Mouse (Mus musculus) R1 (cell line): ENCODE results near the gene Fam229b.

Experiments used
- DNase-seq: peaks from one replicate; pipeline ENCODE4 v3.0.0-alpha.2; 2018; ENCODE audit warnings: low read depth, low spot score

Gene Fam229b

GRCm38 (mm10) chr10:39137766-39138165, 4.1 kb upstream of the Fam229b start:
- DNase-seq, result no peak

DNA sequence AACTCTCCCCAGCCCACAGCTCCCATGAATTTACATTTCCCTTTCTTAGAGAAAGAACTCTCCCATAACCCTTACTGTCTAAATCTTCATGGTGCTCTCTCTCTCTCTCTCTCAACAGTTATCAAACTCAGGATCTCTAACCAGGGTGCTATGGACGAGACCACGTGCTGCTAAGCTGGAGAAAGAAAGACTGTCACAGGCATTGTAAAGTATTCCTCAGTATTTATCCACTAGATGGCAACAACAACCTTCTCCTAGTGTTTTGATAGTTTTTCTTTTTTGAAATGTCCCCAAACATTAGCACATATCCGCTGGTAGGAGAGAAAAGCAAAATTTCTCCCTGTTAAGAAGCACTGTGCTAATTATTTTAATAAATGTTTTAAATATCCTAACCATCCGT, 12.3 kb downstream of the Fam229b start:
- peak; percentile 21 for DNase-seq

DNA sequence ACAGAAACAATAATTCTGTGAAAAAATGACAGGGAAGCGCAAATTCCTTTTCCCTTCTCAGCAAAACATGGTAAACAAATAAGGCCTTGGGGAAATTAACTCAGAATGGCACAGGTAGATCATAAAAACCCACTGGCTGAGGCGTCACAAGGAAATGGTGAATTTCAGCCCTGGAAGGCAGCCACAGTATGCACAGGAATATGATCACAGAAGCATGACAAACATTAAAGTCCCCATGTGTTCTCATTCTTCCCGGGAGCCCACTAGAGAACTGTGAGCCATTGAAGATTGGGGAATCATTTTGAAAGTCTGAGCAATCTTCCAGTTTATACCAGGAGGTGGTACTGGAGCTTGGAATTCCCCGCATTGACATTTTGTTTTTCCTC, 24.2 kb downstream of the Fam229b start:
- DNase-seq, result no peak

GRCm38 (mm10) chr10:39108837-39109488, 24.8 kb downstream of the Fam229b start:
- DNase-seq, result no peak

DNA sequence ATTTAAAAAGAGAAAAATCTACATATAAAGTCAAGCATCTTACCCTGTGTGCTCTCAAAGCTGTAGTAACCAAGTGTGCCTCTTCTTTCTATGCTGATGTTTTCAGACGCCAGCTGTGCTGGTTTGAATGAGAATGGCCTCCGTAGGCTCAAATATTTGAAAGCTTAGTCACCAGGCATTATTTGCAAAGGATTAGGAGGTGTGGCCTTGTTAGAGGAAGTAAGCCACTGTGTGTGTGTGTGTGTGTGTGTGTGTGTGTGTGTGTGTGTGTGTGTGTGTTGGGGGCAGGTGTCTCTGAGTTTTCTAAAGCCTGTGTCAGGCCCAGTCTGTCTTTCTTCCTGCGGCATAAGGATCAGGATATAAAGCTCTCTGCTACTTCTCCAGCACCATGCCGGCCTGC, 26.8 kb downstream of the Fam229b start:
- DNase-seq, result peak; percentile 99

- no peak for DNase-seq
These were observed 27.3 kb downstream of the Fam229b start for GRCm38 (mm10) chr10:39106413-39106812.

DNA sequence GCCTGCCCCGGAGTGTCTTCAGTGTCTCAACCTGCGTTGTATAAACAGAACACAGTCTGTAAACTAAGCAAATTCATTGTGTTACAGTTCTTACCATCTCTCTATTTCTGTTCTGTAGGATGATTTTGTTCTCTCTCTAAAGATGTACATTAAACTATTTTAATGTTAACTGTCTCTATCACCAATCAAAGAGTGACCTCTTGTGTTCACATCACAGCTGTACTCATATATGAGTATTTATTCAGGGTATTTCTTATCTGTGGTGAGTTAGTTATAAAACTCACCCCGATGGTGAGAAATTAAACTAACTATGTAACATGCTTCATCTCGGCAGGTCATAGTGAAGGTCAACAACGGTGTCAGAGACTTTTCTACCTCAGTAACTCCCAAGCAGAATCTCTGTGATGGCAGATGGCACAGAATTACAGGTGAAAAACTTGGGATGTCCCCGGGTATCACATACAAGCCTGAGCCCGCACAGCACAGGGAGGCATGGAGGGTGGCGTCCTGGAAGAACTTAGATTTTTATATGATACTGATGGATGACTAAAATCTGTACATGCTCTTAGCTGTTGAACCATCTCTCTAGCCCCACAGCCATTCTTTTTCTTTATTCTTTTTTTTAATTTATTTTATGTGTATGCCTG, 28.8 kb downstream of the Fam229b start:
- no peak for DNase-seq

DNA sequence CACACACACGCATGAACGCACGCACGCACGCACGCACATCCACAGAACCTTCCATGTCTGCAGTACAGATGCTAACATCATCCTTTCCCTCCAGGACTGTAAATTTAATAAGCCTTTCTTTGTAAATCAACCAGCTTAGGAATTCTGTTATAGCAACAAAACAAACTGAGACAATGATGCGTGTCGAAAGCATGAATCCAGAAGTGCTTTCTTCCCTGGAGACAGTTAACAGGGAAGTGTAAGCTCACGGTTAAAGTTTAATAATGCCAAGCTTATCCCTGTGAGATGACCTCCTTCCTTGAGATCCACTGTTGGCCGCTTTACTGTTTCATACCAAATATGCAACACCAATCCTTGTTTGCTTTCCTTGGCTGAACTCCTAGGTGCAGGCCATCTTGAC, 35.0 kb downstream of the Fam229b start:
- DNase-seq, result no peak

GRCm38 (mm10) chr10:39096981-39097380, 36.7 kb downstream of the Fam229b start:
- DNase-seq, result peak; percentile 84

DNA sequence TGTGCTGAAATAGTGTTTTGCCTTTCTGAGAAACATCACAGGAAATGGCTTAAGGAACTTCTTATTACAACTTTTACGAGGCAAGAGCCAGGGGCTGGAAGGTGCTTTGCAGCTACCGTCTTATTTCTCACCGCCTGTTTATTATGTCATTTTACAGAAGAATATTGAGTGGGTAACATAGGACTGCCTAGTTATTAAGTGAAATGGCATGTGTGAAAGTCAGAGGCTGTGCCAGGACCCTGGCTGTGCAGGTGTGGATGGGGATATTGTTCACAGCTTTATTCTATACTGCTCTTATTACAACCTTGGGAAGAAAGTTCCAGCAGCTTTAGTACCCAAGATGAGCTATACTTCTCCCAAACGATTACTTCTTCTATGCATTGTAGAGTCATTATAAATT, 61.7 kb downstream of the Fam229b start:
- no peak for DNase-seq
